Mouse (Mus musculus): Measurements from ENCODE around the gene Slco4c1.

Gene Slco4c1

DNA sequence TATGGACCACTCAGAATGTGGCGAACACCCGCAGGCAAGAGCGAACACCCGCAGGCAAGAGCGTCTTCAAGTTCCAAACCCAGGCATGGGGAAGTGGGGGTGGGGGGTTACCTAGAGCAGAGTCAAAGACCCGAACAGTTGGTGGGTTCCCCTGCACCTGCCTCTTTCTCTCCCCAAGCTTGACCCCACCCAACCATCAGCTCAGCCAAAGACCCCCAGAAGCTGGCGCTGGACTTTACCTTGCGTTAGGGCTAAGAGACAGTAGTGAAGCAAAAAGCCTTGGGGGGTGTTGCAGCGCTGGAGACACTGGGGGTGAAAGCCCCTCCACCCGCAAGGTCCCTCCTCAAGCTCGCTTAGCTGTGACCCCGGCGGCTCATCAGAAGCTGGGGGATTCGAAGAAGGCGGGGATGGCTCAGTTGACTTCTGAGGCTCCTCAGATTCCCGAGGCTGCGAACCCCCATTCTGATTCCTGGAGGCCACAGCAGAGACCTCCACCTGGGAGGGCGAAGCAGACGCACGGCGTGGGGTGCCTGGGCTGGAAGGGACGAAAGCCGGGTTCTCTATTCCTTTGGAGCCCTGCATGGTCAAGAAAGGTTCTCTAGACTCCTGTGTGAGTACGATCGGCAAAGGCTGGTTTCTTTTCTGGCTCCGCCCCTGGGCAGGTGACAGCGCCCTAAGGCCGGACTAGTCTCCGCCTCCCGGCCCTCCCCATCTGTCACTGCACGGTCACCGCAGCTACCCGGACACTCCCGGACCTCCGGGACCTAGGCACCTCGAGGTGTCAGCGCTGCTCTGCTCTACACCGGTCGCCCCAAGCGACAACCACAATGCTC, at the start of gene Slco4c1:
Gene Slco4c1, minus strand, starts transcription at position 644 of the 833 bp plus-strand sequence.
- DNase-seq (ENCODE audit: low spot score in 2 of 2), result no peak

DNA sequence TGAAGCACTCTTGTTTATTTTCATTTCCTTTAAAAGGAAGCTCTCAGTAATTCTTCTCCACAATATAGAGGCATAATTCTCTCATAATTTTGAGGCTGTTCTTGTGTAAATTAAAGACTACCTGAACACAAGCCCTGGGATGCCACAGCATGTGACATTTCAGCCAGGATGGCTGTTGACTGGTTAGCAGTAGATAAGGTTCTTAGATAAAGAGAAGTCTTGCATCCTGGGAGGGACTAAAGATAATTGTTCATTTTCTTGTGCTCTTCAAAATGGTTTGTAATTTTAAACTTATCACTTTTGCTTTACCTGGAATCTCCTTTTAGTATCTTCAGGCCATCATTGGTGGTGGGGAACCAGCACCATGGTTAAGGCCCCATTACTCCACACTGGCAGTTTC, 45.4 kb upstream of the Slco4c1 start:
- DNase-seq (ENCODE audit: low spot score in 2 of 2), result no peak

DNA sequence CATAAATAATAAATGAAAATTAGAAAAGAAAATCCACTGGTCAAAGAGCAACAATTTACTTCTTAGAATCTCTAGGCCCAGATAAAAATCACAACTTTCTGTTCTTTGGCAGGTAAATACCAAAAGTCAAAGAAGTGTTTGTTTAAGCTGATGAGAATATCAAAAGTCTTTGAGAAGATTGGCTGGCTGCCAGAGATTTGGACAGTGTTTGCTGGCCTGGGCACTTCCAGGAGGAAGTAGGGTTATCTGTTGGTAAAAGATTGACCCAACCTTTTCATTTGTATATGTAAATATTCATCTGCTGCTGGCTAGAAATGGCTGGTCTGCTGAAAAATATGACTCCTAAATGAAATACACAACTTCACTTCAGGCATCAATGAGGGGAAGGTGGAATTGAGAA, 11.8 kb upstream of the Slco4c1 start:
- no peak for DNase-seq (ENCODE audit: low spot score in 2 of 2)

- DNase-seq (ENCODE audit: low spot score in 2 of 2), result no peak
These were observed 6.6 kb upstream of the Slco4c1 start for GRCm38 (mm10) chr1:96878572-96878971.

GRCm38 (mm10) chr1:96876076-96876475, 4.1 kb upstream of the Slco4c1 start:
- no peak for DNase-seq (ENCODE audit: low spot score in 2 of 2)

GRCm38 (mm10) chr1:96874636-96875035, 2.7 kb upstream of the Slco4c1 start:
- DNase-seq (ENCODE audit: low spot score in 2 of 2), result no peak

- DNase-seq (ENCODE audit: low spot score in 2 of 2), result no peak
These were observed 356 bp upstream of the Slco4c1 start for GRCm38 (mm10) chr1:96872361-96872693.

DNA sequence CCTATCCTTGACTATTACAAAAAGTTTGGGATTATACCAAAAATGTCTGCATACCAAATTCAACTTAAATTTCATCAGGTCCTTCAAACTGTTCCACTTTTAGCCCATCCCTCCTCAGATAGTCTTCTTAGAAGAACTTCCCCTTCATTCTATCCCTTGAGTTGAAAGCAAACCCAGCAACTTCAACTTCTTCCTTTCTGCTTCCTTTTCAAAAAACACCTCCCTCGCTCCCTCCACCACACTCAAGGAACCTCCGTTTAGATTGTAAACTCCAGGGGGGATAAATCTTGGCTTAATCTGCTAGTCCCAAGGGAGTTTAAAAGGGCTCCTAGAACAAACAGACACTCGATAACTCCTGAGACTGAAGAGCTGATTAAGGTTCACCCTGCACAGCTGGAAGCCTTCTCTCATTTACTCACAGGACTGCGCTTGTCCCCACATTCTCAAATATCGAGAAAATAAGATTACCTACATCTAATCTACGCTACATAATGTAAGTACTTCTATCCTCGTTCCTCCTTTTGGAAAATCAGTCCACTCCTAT, 1.1 kb downstream of the Slco4c1 start:
- no peak for DNase-seq (ENCODE audit: low spot score in 2 of 2)

- DNase-seq (ENCODE audit: low spot score in 2 of 2), result no peak
These were observed 3.2 kb downstream of the Slco4c1 start for GRCm38 (mm10) chr1:96868722-96869121.

- no peak for DNase-seq (ENCODE audit: low spot score in 2 of 2)
These were observed 6.0 kb downstream of the Slco4c1 start for GRCm38 (mm10) chr1:96866002-96866401.

- no peak for DNase-seq (ENCODE audit: low spot score in 2 of 2)
These were observed 7.9 kb downstream of the Slco4c1 start for GRCm38 (mm10) chr1:96864120-96864519.

DNA sequence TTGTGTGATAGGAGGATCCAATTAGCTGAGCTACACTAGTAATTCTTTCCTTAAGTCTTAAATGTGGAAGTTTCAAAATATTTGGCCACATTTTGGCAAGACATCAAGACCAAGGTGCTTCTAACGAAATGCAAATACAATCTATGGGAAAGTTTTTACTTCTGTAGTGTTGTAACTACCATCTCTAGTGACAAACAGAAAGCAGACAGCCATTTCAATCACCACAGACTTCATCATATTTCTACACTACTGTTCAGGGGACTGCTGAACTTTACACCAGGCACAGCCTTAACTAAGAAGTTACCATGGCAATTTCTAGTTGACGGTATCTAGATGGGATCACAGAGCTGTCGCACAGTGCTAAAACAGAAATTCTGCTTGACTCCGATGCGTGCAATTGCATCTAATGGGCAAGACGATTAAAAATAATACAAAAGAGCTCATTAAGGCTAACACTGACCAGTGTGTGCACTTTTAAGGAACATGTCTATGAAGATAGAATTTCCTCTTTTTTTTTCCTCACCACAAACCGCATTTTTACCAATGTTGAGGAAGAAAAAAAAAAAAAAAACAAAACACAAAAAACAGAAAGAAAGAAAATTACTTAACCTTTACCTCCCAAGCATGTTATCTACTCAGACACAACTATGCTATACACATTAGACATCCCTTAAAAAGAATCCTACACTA, 11.8 kb downstream of the Slco4c1 start:
- no peak for DNase-seq (ENCODE audit: low spot score in 2 of 2)

GRCm38 (mm10) chr1:96853541-96853940, 18.4 kb downstream of the Slco4c1 start:
- DNase-seq (ENCODE audit: low spot score in 2 of 2), result no peak

DNA sequence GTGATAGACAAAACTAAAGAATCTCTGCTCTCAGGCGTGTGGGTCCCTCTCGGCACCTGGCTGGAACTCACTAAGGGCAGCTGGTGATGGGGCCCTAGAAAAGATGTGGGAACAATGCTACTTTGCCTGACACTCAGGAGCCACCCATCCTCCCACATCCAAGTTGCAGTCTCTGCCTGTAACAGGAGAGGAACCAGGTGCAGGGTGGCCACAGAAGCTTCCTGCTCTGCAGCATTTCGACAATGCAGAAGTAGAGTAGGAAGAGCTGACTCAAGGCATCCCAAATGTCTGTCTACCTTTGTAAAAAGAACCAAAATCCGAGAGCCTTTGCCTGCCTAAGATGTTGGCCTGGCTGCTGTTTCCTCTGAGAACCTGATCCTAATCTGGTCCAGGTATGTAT, 22.9 kb downstream of the Slco4c1 start:
- no peak for DNase-seq (ENCODE audit: low spot score in 2 of 2)

- DNase-seq (ENCODE audit: low spot score in 2 of 2), result no peak
These were observed 23.4 kb downstream of the Slco4c1 start for GRCm38 (mm10) chr1:96848606-96849005.

- no peak for DNase-seq (ENCODE audit: low spot score in 2 of 2)
These were observed 25.2 kb downstream of the Slco4c1 start for GRCm38 (mm10) chr1:96846727-96847126.

- no peak for DNase-seq (ENCODE audit: low spot score in 2 of 2)
These were observed 66.7 kb downstream of the Slco4c1 start for GRCm38 (mm10) chr1:96805287-96805727.

DNA sequence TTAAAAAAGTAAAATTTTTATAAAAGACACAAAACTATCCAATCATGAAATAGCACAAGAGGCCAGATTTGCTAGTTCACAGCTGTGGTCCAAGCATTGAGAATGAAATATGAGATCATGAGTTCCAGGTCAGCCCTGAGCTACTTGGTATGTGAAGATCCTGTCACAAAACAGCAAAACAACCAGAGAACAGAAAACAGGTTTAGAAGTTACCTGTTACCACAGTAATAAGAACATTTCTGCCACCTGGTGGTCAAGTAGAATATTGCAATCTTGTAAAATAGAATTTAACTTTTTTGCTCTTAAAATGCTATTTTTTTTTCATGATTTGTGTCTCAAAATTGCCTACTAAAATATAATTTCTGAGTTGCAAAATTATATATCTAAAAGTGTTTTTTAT, 70.4 kb downstream of the Slco4c1 start:
- no peak for DNase-seq (ENCODE audit: low spot score in 2 of 2)

GRCm38 (mm10) chr1:96794690-96795089, 77.3 kb downstream of the Slco4c1 start:
- DNase-seq (ENCODE audit: low spot score in 2 of 2), result no peak

DNA sequence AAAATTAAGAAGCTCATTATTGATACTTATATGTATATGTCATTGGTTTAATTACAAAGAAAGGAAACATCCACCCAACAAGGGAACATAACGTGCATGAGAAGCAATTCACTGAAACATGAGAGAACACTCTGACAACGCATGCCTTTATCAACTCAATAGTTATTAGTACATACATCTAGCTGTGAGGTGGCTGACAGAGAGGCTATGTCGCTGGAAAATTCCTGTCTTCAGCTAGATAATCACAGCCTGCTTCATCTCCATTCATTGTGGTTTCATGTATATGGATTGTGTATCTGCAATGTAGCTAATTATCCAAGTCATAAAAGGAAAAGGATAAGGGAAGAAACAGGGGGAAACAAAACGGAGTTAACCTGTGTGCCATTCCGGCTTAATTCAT, 77.7 kb downstream of the Slco4c1 start:
- no peak for DNase-seq (ENCODE audit: low spot score in 2 of 2)

- no peak for DNase-seq (ENCODE audit: low spot score in 2 of 2)
These were observed 82.7 kb downstream of the Slco4c1 start for GRCm38 (mm10) chr1:96789268-96789667.

DNA sequence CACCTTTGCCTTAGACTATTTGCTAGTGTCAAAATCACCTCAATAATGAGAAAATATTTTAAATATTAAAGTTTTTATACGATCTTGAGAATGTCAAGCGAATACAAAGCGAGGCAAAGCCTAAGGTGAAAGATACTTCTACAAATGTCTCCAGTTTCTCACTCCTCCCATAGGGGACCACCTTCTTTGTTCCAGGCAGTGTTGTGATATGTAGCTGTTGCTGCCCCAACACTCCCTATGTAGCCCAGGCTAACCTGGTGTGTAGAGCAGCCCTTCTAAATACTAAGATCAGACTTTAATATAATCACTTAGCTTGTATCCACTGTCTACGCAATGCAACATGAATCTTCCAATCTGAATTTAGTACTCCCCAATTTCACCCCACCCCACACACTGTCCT, 97.8 kb downstream of the Slco4c1 start:
- DNase-seq (ENCODE audit: low spot score in 2 of 2), result no peak

DNA sequence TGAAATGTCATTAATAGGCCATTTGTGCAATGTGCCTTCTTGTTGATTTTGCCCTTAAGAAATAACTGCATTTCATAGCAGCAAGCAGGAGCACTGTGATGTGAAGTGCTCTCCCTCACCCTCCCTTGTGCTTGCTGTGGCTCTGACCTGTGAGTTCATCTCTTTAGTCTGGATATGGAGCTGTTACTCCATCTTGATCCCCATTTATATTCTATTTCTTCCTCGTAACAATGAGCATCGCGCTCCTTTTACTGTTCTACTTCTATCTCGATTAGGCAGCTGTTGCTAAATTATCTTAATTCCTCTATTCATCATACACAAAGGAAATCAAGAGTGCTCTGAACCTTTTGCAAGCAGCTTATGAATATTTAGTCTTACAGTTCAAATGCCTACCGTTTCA, 98.3 kb downstream of the Slco4c1 start:
- no peak for DNase-seq (ENCODE audit: low spot score in 2 of 2)
